Mouse (Mus musculus): Measurements from ENCODE around the gene Nprl2.
A peak's percentile ranks its signal among the peaks of the same experiment; 100 is the strongest.

Gene Nprl2

GRCm38 (mm10) chr9:107541474-107542351, at the start of gene Nprl2, which contains the start of gene Cyb561d2:
Nprl2 (plus strand) TSS chr9:107542226.
Cyb561d2 (minus strand) TSS chr9:107542193.
- peak; percentile 95 to 96 for DNase-seq

DNA sequence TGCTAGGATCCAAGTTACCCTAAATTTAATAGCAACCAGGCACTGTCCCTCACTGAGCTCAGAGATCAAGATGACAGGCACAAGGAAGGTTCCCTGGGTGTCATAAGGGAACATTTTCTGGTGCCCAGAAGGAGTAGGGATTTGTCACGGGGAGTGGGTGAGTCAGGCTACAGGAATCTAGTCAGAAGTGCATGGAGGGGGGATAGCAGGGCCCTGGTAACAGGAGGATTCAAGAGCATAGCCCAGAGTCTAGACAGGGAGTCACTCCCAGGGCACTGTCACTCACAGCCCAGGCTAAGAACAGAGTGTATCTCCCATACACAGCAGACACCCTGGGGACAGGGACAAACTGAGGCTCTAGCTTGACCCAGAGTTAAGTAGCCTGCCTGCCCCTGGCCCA, 48.5 kb upstream of the Nprl2 start:
- DNase-seq = no peak

GRCm38 (mm10) chr9:107494238-107494637, 47.8 kb upstream of the Nprl2 start:
- no peak for DNase-seq

GRCm38 (mm10) chr9:107496359-107496758, 45.7 kb upstream of the Nprl2 start:
- DNase-seq = no peak

GRCm38 (mm10) chr9:107500708-107501286, 41.2 kb upstream of the Nprl2 start:
- no peak for DNase-seq

DNA sequence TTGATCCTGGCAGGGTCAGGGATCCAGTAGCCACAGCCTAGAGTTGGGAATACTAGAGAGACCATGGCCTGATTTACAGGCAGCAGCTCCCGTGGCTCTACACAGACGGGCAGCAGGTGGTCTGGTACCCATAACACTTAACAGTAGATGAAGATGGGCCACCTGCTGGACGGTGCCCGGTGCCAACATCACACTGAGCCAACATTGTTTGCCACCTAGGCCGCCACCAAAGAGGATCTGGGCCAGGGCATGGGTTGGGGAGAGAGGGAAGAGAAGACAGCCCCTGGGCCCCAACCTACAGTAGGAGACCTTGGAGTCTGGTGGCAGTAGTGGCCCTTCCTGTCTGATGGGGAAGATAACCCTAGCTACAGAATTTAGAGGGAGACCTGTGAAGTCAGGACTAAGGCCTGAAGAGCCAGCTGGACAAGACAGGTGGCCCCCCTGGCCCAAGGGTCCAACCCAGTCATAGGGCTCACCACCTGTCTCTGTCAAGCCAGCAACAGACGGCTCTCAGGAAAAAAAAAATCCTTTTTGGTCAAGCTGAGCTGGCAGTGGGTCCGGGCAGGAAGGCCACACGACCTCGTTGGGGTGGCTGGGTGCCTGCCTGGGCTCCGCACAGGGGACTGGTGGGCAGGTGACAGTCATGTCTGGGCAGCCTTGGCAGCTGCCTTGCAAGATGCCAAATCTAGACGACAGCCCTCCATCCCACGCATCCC, 39.7 kb upstream of the Nprl2 start:
- DNase-seq = no peak

DNA sequence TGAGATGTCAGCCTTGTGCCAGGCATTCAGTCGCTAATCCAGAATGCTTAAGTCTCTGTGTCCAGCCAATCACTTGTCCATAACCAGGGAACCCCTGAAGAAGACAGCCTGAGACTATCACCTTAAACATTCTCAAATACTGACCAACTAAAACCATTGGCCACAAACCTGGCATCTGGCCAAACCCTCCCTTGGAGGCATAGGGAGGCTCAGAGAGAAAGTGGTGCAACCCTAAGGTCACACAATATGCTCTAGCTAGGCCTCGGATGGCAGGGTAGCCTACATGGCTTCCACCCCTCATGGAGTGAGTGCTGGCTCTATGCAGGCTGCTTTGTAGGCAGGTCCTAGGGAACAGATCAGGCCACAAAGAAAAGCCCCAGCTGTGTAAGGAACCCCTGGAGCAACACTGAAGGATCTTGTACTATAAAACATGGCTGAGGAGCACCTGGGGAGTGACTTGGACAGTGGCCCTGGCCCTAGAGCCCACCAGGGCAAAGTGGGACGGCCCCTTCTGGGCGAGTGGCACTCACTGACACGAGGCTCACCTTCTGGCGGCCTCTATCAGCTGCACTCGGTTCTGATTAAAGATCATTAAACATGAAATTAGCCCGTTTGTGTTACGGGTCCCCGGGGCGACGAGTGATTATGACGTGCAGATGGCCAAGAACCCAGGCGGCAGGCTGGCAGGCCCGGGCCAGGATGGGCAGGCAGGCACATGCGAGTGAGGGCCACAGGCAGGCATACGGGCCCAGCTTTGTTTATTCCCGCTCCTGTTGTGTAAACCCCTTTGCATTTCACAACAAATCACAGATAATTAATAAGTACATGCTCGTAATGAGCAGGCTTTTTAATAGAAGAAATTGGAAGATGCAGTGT, 37.1 kb upstream of the Nprl2 start:
- DNase-seq = no peak

DNA sequence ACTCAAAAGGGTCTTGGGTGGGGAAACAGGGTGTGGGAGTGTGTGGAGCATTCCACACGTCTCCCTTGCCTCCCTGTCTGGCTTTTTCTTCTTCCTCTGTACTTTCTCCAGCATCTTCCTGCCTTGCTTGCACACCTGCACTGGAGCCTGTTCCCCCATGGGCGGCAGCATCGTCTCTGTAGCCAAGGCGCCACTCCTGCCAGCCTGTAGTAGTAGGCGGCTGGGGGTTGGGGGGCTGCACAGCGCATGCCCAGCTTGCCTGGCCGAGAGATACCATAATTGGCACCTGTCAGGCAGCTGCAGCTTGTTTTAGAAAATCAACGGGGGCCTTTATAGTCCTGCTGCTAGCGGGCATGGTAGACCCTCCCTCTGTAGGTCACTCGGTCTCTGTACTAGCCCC, 33.8 kb upstream of the Nprl2 start:
- DNase-seq = no peak

DNA sequence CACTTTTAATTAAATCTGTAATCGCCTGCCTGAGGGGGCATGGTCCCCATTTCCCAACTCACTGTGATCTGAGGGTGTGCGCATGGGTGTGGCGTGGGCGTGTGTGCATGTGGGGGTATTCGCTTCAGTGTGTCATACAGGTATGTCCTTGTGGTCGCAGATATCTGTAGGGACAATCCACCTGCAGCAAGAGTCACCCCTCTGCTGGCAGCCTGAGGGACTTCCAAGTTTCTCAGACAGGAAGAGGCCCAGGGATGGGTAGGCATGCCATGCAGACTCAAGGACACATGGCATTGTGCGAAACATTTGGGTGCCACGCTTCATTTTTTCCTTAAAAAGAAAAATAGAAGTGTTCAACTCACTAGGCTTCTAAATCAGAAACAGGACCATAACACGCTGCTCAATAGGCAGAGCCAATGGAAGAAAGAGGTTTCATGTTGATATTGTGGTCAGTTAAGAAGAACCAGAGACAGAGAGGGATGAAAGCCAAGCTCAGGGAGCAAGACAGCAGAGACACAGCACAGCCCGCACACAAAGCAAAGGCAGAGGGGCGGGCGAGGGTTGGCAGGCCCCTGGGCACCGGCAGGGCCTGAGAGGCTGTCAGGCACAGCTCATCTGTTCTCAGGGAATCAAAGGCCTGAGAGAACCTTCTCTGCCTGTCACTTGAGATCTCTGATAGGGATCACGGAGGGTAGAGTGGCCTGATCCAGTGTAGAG, 31.5 kb upstream of the Nprl2 start:
- no peak for DNase-seq

- no peak for DNase-seq
Observed at GRCm38 (mm10) chr9:107511436-107511835, 30.6 kb upstream of the Nprl2 start.

- no peak for DNase-seq
Observed at GRCm38 (mm10) chr9:107512326-107512725, 29.7 kb upstream of the Nprl2 start.

- peak; percentile 77 to 85 for DNase-seq
Observed at GRCm38 (mm10) chr9:107514303-107514955, 27.6 kb upstream of the Nprl2 start.

DNA sequence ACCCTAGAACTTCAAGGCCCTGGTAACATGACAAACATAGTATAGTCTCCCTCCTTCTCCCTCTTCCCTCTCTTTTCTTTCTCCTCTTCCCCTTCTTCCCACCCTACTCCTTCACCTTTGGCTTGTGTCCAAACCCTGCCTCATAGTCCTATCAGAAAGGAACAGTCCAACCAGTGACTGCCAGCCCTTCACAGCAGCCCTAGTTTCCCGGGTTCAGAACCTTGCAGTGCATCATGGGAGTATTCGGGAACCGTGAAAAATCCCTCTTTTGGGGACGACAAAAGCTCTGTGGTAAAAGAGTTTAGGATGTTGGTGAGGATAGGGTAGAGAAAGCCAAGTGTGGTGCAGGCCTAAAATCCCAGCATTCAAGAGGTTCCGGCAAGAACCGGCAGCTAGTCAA, 21.7 kb upstream of the Nprl2 start:
- no peak for DNase-seq

DNA sequence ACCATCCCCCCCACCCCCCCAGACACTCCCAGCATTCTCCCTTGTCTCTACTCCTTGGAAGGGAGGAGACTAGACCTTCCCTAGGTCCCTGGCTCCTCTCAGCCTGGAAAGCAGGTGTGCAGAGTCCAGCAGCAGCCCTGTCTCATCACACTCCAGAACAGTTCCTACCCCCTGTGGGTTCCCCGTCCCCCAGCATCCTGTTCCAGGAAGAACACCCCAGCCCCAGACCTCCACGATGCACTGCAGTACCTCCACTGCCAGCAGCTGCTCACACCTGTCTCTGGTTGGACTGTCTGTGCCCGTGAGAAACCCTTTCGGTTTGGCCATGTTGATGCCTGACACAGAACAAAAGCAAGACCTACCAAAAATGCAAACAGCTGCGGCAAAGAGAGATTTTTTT, 20.8 kb upstream of the Nprl2 start:
- no peak for DNase-seq

DNA sequence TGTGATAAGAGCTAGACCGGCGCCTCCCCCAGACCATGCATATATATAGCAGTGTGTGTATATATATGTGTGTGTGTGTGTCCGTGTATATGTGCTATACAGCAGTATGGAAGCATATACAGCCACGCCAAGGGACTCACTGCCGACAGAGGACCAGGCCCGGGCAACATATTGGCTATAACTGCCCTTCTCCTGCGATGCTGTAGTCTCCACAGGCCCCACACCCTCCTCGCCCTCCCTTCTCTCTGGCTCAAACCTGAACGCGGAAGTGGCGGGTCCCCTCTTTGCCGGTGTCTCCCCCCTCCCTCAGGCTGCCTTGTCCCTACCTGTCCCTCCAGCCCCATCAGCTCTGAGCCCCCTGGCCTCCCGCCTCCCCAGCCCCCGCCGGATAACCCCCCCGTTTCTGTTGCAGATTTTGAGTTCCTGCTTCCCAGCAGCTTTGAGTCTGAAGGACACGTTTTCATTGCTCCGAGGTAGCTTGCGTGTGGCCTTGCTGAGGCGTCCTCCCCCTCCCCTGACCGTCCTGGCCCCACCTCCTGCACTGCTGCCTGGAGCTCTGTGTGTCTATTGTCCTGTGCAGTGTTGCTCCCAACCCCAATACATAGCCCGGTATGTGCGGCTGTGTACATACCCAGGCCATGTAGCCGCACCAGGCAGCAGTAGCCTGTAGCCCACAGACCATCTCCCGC, 20.2 kb upstream of the Nprl2 start:
- no peak for DNase-seq

- DNase-seq = no peak
Observed at GRCm38 (mm10) chr9:107522400-107522711, 19.7 kb upstream of the Nprl2 start.

GRCm38 (mm10) chr9:107526198-107527026, 15.6 kb upstream of the Nprl2 start:
- peak; percentile 79 to 84 for DNase-seq

- DNase-seq = peak; percentile 94 to 97
Observed at GRCm38 (mm10) chr9:107533791-107534407, 8.1 kb upstream of the Nprl2 start, which contains the start of gene Tmem115. Tmem115 (plus strand) TSS chr9:107533945.

GRCm38 (mm10) chr9:107534408-107535202, 7.4 kb upstream of the Nprl2 start:
- peak; percentile 42 to 51 for DNase-seq

All from lung, postnatal 4 days (tissue).